Mouse (Mus musculus): ENCODE data around the gene Vps52.
"Not testable (repeated sequence)": the region's sequence is repeated elsewhere in the genome, so short reads cannot be mapped to it uniquely, and the experiment has no call there.

The Vps52 gene

GRCm38 (mm10) chr17:33968489-33968888 is 12.9 kb downstream of the Vps52 start:
- peak; percentile 78 for DNase-seq

GRCm38 (mm10) chr17:33968927-33969326 is 13.3 kb downstream of the Vps52 start:
- DNase-seq = no peak

- DNase-seq = no peak
Observed at GRCm38 (mm10) chr17:33969394-33969793, 13.8 kb downstream of the Vps52 start.

DNA sequence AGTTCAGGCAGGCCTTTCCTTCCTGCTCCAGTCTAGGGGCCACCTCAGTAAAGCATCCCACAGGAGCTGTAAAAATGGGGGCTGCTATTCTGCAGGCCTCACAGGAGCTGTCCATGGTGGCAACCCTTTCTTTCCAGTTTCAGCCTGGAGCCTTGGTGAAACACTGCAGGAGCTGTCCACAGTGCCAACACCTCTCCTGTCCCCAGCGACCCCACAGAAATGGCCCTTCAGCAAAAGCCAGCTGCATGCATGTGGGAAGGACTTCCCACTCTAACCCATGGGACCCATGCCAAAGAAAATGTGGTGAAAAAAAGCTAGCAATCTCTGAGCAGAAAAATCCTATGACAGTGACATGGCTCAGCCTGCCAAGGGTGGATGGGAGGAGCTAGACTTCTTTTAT is 17.1 kb downstream of the Vps52 start:
- no peak for DNase-seq

DNA sequence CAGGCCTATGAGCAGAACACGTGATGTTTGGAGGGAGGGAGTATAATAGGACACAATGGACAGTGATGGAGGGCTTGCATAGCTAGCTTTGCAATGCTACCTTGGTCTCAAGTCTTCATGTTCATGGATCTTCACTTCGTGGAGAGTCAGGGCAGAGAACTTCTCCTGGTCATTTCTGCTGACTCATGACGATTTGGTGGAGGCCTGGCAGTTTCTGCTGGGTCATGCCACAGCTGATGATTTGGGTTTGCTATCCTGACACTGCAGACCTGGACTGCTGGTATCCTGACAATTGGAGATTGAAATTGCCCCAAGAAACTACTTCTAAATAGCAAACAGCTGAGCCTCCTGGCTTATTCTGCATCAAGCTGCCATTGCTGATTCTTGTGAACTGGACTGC is 18.0 kb downstream of the Vps52 start:
- no peak for DNase-seq

GRCm38 (mm10) chr17:33977861-33978557 is 22.4 kb downstream of the Vps52 start:
- no peak for DNase-seq

- no peak for DNase-seq
Observed at GRCm38 (mm10) chr17:33978631-33979031, 23.0 kb downstream of the Vps52 start.

DNA sequence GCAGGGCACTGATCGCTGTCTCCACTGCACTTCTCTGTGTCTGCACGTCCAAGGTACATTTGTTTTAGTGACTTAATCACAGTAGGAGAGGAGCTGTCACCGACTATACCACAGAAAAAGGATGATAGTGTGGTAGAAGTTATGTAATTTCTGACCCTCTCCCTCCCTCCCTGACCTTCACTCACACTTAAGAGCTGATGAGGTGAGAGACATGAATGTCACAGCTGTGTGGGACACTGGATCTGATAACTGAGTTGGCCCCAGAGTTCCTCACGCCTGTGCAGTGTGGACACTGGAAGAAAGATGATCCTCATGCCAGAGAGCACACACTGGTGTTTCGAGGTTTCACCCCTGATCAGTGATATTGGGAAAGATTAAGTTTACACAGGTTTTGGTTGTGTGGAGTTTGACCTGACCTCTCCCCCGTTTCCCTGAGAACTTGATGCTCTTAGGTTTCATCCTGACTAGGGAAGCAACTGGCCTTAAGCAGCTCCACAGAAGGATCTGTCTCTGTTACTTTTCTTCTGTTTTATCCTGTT is 24.0 kb downstream of the Vps52 start:
- no peak for DNase-seq

GRCm38 (mm10) chr17:33980181-33981035 is 24.8 kb downstream of the Vps52 start:
- no peak for DNase-seq

- DNase-seq = peak; percentile 82
Observed at GRCm38 (mm10) chr17:33981192-33981909, 25.7 kb downstream of the Vps52 start.

DNA sequence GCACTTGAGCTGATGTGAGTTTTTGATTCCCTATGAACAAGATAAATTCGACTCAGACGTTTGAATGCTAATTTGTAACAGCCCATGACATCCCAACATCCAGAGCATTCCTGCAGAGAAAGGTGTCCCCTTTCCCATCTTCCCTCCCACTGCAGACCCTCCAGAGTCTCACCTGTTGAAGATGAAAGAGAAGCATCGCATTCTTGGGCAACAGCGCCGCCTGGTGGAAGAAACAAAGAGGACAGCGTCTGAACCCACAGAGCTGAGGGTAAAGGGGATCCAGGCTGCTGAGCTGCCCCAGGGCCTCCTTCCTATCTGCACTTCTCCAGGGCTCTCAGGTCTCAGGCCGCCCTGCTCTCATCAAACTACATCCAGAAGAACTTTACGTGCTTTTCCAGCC is 26.5 kb downstream of the Vps52 start:
- peak; percentile 71 for DNase-seq

DNA sequence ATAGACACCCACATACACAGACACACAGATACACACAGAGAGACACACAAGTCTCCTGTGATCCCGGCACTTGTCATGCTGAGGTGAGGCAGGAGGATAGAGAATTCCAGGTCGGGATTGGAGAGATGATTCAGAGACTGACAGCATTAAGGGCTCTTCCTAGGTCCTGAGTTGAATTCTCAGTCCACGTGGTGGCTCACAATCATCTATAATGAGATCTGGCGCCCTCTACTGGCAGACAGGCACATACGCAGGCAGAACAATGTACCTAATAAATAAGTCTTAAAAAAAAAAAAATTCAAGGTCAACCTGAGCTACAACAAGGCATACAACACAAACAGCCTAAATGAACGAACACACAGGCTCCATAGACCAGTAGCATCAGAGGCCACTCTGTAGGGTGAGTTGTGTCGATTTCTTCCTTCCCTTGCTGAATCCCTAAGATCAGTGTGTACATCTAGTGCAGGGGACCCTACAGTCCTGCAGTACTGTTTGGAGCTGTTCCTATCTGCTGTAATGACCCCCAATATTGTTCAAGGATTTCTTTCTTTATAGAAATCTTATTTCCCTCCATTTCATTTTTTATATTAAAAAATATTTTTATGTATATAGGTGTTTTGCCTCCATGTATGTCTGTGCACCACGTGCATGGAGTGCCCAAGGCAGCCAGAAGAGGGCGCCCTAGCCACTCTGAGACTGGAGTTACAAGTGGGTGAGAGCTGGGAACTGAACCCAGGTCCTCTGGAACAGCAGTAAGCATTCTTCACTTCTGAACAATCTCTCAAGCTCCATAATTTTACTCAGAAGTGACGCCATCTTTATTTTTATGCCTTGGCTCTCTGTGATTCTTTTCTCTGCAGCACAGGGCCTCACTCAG is 36.4 kb downstream of the Vps52 start:
- DNase-seq = peak; percentile 65

- DNase-seq = no peak
Observed at GRCm38 (mm10) chr17:33994959-33995358, 39.3 kb downstream of the Vps52 start.

- DNase-seq = no peak
Observed at GRCm38 (mm10) chr17:33995651-33996050, 40.0 kb downstream of the Vps52 start.

DNA sequence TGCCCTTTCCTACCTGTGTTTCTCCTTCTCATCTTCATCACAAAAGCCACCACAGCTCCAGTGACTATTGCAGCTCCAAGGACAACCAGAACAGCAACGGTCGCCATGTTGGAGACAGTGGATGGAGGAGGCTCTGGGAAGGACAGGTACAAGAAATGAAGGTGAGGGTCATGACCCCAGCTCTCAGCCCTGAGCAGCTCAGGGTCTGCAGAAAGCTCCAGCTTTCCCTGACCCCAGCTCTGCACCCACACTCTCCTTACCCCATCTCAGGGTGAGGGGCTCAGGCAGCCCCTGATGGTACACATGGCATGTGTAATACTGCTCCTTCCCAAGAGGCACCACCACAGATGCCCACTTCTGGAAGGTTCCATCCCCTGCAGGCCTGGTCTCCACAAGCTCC is 41.4 kb downstream of the Vps52 start:
- DNase-seq = not testable (repeated sequence)

- not testable (repeated sequence) for DNase-seq
Observed at GRCm38 (mm10) chr17:33998697-33999096, 43.1 kb downstream of the Vps52 start.

- DNase-seq = peak; percentile 14
Observed at GRCm38 (mm10) chr17:33999341-34000149, 43.9 kb downstream of the Vps52 start.

- DNase-seq = peak; percentile 54
Observed at GRCm38 (mm10) chr17:34000150-34000537, 44.5 kb downstream of the Vps52 start, which contains the start of gene H2-K1. Gene H2-K1, minus strand, starts transcription at chr17:34000347.

GRCm38 (mm10) chr17:34000796-34001195 is 45.2 kb downstream of the Vps52 start:
- not testable (repeated sequence) for DNase-seq

GRCm38 (mm10) chr17:34003426-34003825 is 47.8 kb downstream of the Vps52 start:
- peak; percentile 59 for DNase-seq

GRCm38 (mm10) chr17:34006570-34006969 is 51.0 kb downstream of the Vps52 start:
- no peak for DNase-seq

Data from right cerebral cortex, postnatal 4 days (tissue).